Mouse (Mus musculus) c-Kit-positive CD71-negative TER-119-negative erythroid progenitor cells, embryonic 14.5 days (primary cell): ENCODE measurements around the gene Utf1.

Experiments
- DNase-seq: peaks from one replicate; pipeline ENCODE4 v3.0.0-alpha.2; 2013; ENCODE audit warnings: low read depth

The Utf1 gene

DNA sequence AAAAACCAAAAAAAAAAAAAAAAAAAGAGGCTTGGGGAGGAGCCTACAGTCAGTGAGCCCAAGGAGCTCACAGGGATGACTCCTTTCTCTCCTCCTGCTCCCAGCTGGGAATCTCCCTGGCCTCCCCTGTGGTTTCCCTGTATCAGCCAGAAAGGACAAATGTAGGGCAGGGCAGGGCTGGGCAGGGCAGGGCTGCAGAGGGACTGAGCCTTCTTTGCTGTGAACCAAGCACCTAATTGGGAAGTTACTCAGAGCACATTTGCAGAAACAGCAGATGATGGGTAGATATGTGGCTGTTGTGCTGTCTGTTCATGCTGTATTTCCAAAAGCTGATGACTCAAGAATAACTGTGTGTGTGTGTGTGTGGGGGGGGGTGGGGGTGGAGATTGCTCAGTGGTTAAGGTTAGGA, 29.3 kb downstream of the Utf1 start:
- DNase-seq: no peak

DNA sequence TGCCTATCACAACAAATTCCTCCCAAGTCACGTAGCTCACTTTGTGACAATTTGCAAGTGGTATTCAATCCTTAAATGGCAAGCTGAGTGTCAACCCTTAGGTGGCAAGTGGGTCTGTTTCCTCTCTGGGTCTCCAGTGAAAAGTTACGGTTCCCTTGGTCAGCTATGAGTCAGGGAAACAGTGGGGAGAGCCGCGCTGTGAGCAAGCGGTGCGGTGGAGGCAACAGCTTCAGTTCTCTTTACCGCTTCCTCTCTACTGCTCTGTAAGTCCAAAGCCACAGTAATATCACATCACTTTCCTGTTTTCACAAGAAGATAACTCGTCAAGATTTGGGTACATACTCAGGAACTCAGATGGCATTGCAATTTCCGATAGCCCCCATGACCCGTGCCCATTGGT, 30.7 kb downstream of the Utf1 start:
- no peak for DNase-seq

DNA sequence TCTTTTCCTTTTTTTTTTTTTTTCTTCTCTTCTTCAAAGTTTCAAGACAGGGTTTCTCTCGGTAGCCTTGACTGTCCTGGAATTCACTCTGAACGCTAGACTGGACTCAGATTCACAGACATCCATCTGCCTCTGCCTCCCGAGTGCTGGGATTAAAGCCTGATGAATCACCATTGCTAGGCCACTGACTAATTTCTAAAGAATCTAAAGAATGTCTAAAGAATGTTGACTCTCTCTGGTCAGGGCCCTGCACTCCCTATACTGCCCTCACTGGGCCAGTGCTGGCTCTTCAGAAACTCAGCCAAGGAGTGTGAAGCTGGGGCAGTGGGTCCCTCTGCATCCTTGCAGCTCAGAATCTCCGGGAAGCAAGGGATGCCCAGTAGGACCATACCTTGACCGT, 31.9 kb downstream of the Utf1 start:
- DNase-seq: no peak

DNA sequence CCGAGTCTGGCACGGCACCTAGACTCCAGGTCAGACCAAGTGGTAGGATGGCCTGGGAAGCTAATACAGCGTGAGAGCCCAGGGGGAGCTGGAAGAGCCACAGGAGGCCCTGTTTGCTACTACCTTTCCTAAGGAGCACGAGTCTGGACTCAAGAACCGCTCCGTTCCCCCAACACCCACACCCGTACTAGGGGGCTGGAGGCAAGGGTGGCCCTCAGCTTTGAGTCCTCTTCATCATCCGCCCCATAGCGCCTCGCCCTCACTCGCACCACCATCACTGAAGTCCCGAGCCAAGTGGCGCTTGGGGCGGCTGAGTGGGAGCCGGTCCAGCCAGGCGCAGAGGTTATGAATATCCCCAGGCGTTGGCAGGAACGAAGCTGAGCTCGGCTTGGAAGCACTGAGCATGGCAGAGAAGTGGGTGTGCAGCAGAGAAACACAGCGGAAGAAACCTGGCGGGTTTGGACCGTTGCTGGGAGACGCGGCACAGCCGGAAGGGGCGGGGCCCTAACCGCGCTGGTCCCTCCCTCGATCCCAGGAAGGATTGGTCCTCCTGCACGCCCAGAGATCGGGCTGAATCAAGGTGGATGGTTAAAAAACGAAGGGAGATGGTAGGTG, 34.8 kb downstream of the Utf1 start, which contains the start of gene 6430531B16Rik:
Gene 6430531B16Rik (minus strand): TSS at position 478 of the 615 bp plus-strand sequence.
- no peak for DNase-seq

DNA sequence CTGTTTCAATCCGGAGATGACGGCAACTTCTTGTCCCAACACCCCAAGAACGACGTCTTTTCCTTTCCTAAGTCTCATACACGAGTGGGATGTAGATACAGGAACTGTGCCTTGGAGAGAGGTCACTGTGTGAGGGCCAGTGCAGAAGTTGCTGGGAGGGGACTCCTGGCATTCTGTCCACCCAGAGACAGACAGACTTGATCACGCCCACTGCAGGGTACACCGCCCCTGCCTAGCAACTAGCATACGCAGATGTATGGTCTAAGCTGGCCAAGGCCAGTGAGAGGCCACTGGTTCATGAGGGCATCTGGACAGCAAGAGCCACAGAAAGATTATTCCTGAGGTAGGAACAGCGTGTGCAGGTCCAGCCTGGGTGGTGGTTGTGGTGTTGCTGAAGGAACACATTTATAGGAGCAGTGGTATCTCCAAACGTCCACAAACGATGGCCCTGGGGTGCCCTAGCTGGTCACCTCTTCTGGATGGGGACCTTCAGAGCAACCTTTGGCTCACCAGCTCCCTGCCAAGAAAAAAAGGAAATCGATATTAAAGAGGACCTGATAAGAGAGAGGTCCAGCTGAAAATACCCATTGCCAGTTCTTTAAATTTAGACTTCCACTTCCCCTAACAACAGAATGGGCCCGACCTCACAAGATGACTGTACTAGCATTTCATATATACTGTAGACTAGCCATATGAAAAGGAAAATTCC, 35.6 kb downstream of the Utf1 start:
- no peak for DNase-seq

DNA sequence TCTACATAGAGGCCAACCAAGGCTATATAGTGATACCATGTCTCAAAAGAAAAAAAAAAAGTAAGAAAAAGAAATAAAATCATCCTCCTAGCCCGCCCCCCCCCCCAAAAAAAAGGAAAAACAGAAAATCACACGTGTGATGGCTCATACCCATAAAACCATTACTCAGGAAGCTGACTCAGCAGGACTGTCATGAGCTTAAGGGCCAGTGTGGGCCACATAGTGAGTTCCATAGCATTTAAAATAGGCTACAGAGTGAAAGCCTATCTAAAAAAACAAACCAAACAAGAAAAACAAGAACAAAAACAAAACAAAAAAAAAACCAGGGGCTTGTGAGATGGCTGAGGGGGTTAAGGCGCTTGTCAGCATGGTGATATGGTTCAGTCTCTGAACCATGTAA, 37.2 kb downstream of the Utf1 start:
- DNase-seq: no peak

DNA sequence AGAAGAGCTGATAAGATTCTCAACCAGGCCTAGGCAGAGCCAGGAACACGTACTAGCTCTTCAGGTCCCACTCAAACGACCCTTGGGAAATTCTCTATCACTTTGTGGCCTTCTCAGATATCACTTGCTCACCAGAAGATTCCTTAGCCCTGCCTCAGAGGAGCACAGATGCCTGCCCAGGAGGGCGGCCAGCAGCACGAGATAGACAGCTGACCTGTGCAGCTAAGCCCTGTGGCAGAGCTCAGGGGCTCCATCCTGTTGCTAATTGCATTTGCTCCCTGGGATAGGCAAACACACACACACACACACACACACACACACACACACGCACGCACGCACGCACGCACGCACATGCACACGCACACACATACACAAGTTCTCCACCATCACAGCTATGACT, 38.5 kb downstream of the Utf1 start:
- no peak for DNase-seq

DNA sequence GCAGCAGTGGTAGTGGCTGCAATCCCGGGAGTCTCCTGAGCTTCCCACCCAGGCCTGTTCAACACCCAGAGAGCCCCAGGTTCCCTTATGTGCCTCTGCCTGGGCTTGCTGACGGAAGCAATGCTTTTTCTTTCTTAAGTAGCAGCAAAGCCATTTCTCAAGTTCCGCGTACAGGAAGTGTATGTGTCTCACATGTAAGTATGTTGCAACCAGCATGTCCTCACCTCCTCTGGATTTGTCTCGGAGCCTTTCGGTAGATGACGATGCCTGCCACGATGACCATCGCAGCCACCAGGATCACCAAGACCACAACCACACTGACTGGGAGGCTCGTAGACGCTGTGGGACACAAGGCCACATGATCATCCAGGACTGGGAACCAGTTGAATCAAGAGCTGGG, 40.9 kb downstream of the Utf1 start:
- DNase-seq: no peak

DNA sequence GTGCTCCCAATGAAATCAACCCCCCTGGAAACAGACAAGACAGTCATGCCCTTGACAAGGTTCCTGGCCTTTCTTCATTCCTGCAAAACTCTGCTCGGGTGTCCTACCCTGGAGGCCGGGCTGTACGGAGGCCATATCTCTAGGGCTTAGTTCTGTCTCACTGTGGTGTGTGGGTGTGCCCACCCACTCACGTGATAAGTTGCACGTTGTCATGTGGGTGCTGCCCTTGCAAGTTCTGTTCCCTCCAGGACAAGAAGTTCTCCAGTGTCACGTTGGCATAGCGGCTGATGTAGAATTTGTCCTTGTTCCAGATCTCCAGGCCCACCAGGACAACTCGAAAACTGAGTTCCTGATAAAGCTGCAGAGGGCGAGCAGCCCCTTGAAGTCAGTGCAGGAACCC, 44.7 kb downstream of the Utf1 start:
- DNase-seq: no peak

DNA sequence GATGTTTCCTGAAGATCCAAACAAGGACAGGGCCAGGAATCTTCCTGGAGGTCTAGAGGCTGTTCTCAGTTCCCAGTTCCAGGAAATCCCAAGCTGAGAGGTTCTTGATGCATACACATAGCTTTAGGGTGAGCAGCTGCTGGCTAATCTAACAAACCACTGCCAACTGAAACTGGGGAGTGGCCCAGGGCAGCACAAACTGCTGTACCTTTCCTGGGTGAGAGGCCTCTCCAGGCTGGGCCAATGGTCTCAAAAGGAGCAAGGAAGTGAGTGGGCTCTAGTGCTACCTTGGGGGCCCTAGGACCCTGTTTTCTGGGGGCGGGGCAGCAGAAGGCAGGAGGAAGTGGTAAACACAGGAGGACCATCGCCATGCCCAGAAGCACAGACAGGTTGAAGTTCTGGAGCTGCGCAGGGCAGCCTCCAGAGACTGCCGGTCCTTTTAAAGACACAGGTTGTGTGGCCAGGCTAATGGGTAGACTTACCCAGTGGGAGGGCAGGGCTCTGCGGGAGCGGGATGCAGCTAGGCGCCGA, 47.3 kb downstream of the Utf1 start:
- DNase-seq: no peak

DNA sequence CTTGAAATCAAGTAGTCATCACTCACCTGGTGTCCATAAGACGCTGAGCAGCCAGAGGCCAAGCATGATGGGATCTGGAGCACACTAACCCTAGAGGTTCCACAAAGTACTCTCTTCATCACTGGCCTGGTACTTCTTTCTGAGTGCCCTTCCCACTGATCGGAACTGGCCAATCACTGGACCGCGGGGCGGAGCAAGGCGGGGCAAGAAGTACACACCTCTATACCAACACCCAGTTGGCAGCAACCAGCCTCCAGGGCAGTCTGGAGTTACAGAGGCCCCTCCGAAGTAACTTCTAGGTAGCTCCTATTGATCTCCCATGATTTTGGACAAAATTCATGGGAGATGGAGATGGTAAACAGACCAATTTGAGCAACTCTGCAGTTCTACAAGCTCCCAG, 48.8 kb downstream of the Utf1 start, which contains the start of gene Adam8:
Gene Adam8 (minus strand): TSS at position 157 of the 400 bp plus-strand sequence.
- DNase-seq: no peak

DNA sequence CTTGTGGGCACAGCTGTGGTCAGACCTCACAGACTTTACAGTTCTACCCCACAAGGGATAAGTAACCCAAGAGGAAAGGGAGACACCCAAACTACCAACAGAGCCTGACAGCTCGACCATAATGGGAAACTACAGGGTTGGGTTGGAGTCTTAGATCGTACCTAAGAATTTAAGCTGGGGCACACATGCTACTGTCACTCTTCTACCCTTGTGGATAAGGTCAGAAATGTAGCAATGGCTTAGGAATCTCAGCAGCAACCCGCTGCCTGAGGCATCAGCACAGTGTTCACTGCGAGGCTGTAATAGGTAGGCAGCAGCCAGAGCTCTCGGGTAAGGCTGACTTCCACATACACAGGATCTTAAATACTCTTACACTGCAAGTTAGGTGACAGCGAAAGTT, 49.9 kb downstream of the Utf1 start:
- DNase-seq: no peak

DNA sequence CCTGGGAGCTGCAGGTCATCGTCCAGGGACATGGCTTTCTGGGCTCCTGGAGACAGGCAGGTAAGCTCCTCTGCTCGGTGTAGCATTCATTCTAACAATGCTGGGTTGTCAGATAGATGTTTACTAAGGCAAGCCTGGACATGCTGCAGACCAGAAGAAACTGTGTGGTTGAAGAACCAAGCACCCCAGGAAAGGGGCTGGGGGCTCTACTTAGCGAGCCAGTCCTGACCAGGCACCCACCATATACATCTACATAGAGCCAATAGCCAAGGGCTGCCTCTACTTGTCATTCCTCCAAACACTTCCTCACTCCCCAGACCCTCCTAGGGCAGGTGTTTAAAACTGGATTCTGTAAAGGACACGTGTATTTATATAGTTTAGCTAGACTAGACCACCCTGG, 50.6 kb downstream of the Utf1 start:
- DNase-seq: no peak

DNA sequence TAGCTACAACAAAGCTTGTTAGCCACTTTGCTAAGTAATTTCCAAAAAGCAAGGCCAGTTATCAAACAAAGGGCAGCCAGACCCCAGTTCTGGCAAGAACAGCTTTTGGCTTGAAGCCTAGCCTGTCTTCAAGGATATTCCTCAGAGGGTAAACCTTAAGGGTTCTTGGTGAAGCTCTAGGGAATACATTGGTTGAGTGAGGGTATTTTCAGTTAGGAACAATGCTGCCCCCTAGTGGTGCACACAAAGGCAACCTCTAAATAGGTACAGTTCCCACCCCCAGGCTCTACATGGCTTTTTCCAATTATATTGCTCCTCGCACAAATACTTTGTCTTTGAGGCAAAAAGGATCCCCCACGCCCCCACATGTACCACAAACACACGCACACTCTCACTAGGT, 51.1 kb downstream of the Utf1 start:
- no peak for DNase-seq
